Mouse (Mus musculus) E14TG2a.4 (cell line): ENCODE measurements around the gene Nsun2.

Source experiments
- CTCF ChIP-seq: conservative IDR thresholded peaks from 2 replicates; pipeline ENCODE4 v1.5.1; 2014; ENCODE audit warnings: low read length
- NANOG ChIP-seq: IDR thresholded peaks from 2 replicates; pipeline ENCODE4 v1.6.1; 2014; ENCODE audit warnings: borderline replicate concordance, low read length, mixed read lengths
- POU5F1 ChIP-seq: IDR thresholded peaks from 2 replicates; pipeline ENCODE4 v1.6.1; 2014; ENCODE audit warnings: low read length, borderline replicate concordance

DNA sequence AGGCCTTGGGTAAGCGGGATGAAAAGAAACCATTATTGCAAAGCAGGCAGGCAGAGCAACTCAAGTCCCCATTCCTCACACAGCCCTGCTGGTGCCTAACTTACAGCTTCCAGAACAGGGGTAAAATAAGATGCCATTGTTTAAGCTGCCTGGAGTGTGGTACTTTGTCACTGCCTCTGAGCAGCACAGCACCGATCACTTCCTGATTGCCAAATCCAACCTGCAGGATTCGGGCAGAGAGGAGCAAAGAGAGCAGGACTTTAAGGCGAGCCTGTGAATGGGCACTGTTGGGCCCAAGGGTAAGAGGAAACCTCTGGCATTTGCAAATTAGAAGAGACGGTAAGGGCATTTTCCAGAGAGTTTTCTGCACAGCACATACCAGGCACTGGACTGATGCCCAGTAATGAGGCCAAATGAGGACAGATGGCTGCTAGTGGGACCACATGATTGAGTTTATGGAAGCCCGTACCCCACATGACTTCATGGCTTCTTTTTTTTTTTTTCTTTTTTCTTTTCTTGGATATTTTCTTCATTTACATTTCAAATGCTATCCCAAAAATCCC lies 24.6 kb downstream of the Nsun2 start:
- TF ChIP-seq CTCF (no peak), NANOG (no peak), POU5F1 (no peak)
